Mouse (Mus musculus): Measurements from ENCODE around the gene Olfr659. TPM values are rescaled to one million over a fixed set of nuclear protein-coding genes. Genes with fewer than 3 reads are reported as not detected.
A peak's percentile ranks its signal among the peaks of the same experiment; 100 is the strongest.

Olfr659 gene
- not detected in 2 replicates for polyA plus RNA-seq (2015; fragmentation: Nextera tagmentation; extraction: Ambion mirVana)

DNA sequence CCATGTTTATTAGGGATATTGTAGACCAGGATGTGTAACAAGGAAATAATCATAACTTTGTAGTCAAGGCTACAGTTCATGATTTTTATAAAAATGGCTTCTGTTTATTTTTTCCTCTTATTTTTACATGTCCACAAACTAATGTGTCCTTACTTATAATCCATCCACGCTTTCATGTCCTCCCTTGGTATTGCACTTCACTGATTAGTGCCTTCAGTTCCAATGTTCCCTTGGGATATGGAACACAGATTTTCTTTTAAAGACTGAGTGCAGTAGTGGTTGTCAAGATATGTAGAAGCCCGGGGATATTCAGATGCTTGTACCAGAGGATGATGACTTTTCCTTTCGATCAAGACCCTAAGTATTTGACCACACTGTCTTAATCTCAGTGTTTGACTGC is at the start of gene Olfr659:
Gene Olfr659 (plus strand): TSS at position 301 of the 400 bp plus-strand sequence.
- no peak within 1 kb of the TSS for H3K9ac ChIP-seq (ENCODE audit: low read depth, low read length)
- no peak for ATAC-seq
- H3K27ac ChIP-seq (ENCODE audit: low read depth, low read length), result no peak within 1 kb of the TSS
- no peaks in the 10 kb centered on the region for H3K36me3 ChIP-seq (ENCODE audit: control insufficient read depth, insufficient read depth, low read length)
- H3K4me3 ChIP-seq (ENCODE audit: low read length), result no peak within 1 kb of the TSS
- no peaks in the 10 kb centered on the region for H3K4me1 ChIP-seq (ENCODE audit: control insufficient read depth, insufficient read depth, low read depth, low read length)
- no peaks in the 10 kb centered on the region for H3K27me3 ChIP-seq (replicated peaks; ENCODE audit: control insufficient read depth, insufficient read depth, low read length)
- 88% methylated on average over 3 of the region's 3 CpGs for WGBS
- H3K9me3 ChIP-seq (ENCODE audit: control insufficient read depth, low read length), result no peaks in the 10 kb centered on the region
- H3K4me2 ChIP-seq (ENCODE audit: low read length), result no peak within 1 kb of the TSS

GRCm38 (mm10) chr7:104624494-104624893 is 42.1 kb upstream of the Olfr659 start, which contains the start of gene Olfr657:
Gene Olfr657, plus strand, starts transcription at chr7:104624794.
- Histone ChIP-seq H3K4me3 (ENCODE audit: low read length) (no peak within 1 kb of the TSS), H3K9ac (ENCODE audit: low read depth, low read length) (no peak within 1 kb of the TSS), H3K4me1 (ENCODE audit: control insufficient read depth, insufficient read depth, low read depth, low read length) (no peaks in the 10 kb centered on the region), H3K36me3 (ENCODE audit: control insufficient read depth, insufficient read depth, low read length) (no peaks in the 10 kb centered on the region), H3K4me2 (ENCODE audit: low read length) (no peak within 1 kb of the TSS), H3K27me3 (replicated peaks; ENCODE audit: control insufficient read depth, insufficient read depth, low read length) (no peaks in the 10 kb centered on the region), H3K9me3 (ENCODE audit: control insufficient read depth, low read length) (no peaks in the 10 kb centered on the region), H3K27ac (ENCODE audit: low read depth, low read length) (no peak within 1 kb of the TSS)
- ATAC-seq, result no peak

GRCm38 (mm10) chr7:104646841-104647482 is 19.6 kb upstream of the Olfr659 start, which contains the start of gene Olfr658:
Gene Olfr658, minus strand, starts transcription at chr7:104647305.
- H3K4me2 ChIP-seq (ENCODE audit: low read length), result peak within 1 kb of the TSS; percentile 56
- H3K27me3 ChIP-seq (replicated peaks; ENCODE audit: control insufficient read depth, insufficient read depth, low read length), result no peaks in the 10 kb centered on the region
- no peaks in the 10 kb centered on the region for H3K4me1 ChIP-seq (ENCODE audit: control insufficient read depth, insufficient read depth, low read depth, low read length)
- H3K4me3 ChIP-seq (ENCODE audit: low read length), result peak within 1 kb of the TSS; percentile 35
- peak; percentile 91 for ATAC-seq
- no peak within 1 kb of the TSS; the same call in 1 of the 2 replicates for H3K9ac ChIP-seq (ENCODE audit: low read depth, low read length)
- WGBS, result 26% methylated on average over 22 of the region's 22 CpGs
- H3K9me3 ChIP-seq (ENCODE audit: control insufficient read depth, low read length), result no peaks in the 10 kb centered on the region
- no peaks in the 10 kb centered on the region for H3K36me3 ChIP-seq (ENCODE audit: control insufficient read depth, insufficient read depth, low read length)
- no peak within 1 kb of the TSS for H3K27ac ChIP-seq (ENCODE audit: low read depth, low read length)

- H3K4me3 ChIP-seq (ENCODE audit: low read length), result no peak within 1 kb of the TSS
- WGBS, result 93% methylated on average over 2 of the region's 2 CpGs
- no peaks in the 10 kb centered on the region for H3K4me1 ChIP-seq (ENCODE audit: control insufficient read depth, insufficient read depth, low read depth, low read length)
- no peak for ATAC-seq
- H3K9ac ChIP-seq (ENCODE audit: low read depth, low read length), result no peak within 1 kb of the TSS
- H3K36me3 ChIP-seq (ENCODE audit: control insufficient read depth, insufficient read depth, low read length), result no peaks in the 10 kb centered on the region
- no peak within 1 kb of the TSS for H3K27ac ChIP-seq (ENCODE audit: low read depth, low read length)
- H3K9me3 ChIP-seq (ENCODE audit: control insufficient read depth, low read length), result no peaks in the 10 kb centered on the region
- no peaks in the 10 kb centered on the region for H3K27me3 ChIP-seq (replicated peaks; ENCODE audit: control insufficient read depth, insufficient read depth, low read length)
- H3K4me2 ChIP-seq (ENCODE audit: low read length), result no peak within 1 kb of the TSS
Observed at GRCm38 (mm10) chr7:104686201-104686600, 19.6 kb downstream of the Olfr659 start, which contains the start of gene Olfr661. Gene Olfr661, plus strand, starts transcription at chr7:104686501.

Other genes with a start within 250 kb of the Olfr659 start
- 0.48 and 0.61 TPM in 2 replicates for gene Trim30a, start 201.6 kb upstream of the Olfr659 start, polyA plus RNA-seq (2015; fragmentation: Nextera tagmentation; extraction: Ambion mirVana)
- gene Trim30d, start 158.9 kb upstream of the Olfr659 start, polyA plus RNA-seq (2015; fragmentation: Nextera tagmentation; extraction: Ambion mirVana), result 0.31 and 0.70 TPM in 2 replicates
- not detected in 2 replicates for gene Olfr651, start 116.6 kb upstream of the Olfr659 start, polyA plus RNA-seq (2015; fragmentation: Nextera tagmentation; extraction: Ambion mirVana)
- 0.08 and 0.10 TPM in 2 replicates for gene Olfr652, start 105.9 kb upstream of the Olfr659 start, polyA plus RNA-seq (2015; fragmentation: Nextera tagmentation; extraction: Ambion mirVana)
- gene Olfr653, start 89.4 kb upstream of the Olfr659 start, polyA plus RNA-seq (2015; fragmentation: Nextera tagmentation; extraction: Ambion mirVana), result 0.05 TPM in 1 of 2 replicates, not detected in the other
- gene Olfr654, start 79.7 kb upstream of the Olfr659 start, polyA plus RNA-seq (2015; fragmentation: Nextera tagmentation; extraction: Ambion mirVana), result not detected in 2 replicates
- gene Olfr655, start 65.0 kb upstream of the Olfr659 start, polyA plus RNA-seq (2015; fragmentation: Nextera tagmentation; extraction: Ambion mirVana), result not detected in 2 replicates
- gene Olfr656, start 52.8 kb upstream of the Olfr659 start, polyA plus RNA-seq (2015; fragmentation: Nextera tagmentation; extraction: Ambion mirVana), result not detected in 2 replicates
- gene Olfr657, start 42.0 kb upstream of the Olfr659 start, polyA plus RNA-seq (2015; fragmentation: Nextera tagmentation; extraction: Ambion mirVana), result not detected in 2 replicates
- 0.16 and 0.25 TPM in 2 replicates for gene Olfr658, start 19.4 kb upstream of the Olfr659 start, polyA plus RNA-seq (2015; fragmentation: Nextera tagmentation; extraction: Ambion mirVana)
- gene Olfr661, start 19.7 kb downstream of the Olfr659 start, polyA plus RNA-seq (2015; fragmentation: Nextera tagmentation; extraction: Ambion mirVana), result not detected in 2 replicates
- gene Usp17le, start 110.7 kb downstream of the Olfr659 start, polyA plus RNA-seq (2015; fragmentation: Nextera tagmentation; extraction: Ambion mirVana), result not detected in 2 replicates
- gene Usp17lb, start 175.8 kb downstream of the Olfr659 start, polyA plus RNA-seq (2015; fragmentation: Nextera tagmentation; extraction: Ambion mirVana), result not detected in 2 replicates
- not detected in 2 replicates for gene Usp17la, start 190.3 kb downstream of the Olfr659 start, polyA plus RNA-seq (2015; fragmentation: Nextera tagmentation; extraction: Ambion mirVana)
- gene Olfr665, start 211.3 kb downstream of the Olfr659 start, polyA plus RNA-seq (2015; fragmentation: Nextera tagmentation; extraction: Ambion mirVana), result not detected in 2 replicates
- not detected in 2 replicates for gene Olfr666, start 229.2 kb downstream of the Olfr659 start, polyA plus RNA-seq (2015; fragmentation: Nextera tagmentation; extraction: Ambion mirVana)